Mouse (Mus musculus) lung, postnatal 0 days (tissue): ENCODE results near the gene Mx1. TPM values are rescaled to one million over a fixed set of nuclear protein-coding genes. Genes with fewer than 3 reads are reported as not detected.

Experiments used
- ATAC-seq: fragments of 200-750 bp; cut with Nextera tagmentation; 2 replicates; pipeline ENCODE4 v1.8.0; 2017; ENCODE audit warnings: moderate library complexity
- DNase-seq: peaks from one replicate; pipeline ENCODE4 v3.0.0-alpha.2; 2016; ENCODE audit warnings: low spot score
- H3K27ac ChIP-seq: fragments of 300-500 bp; sonication (generic); 2 replicates; pipeline ENCODE4 v1.5.1; 2014; ENCODE audit warnings: antibody characterized with exemption, mild to moderate bottlenecking, low read length, mixed read lengths
- H3K27me3 ChIP-seq: fragments of 300-500 bp; sonication (generic); replicated peaks from 2 replicates; pipeline ENCODE4 v1.6.1; 2014; ENCODE audit warnings: low read length, mixed read lengths; ENCODE audit not compliant: insufficient read depth
- H3K36me3 ChIP-seq: fragments of 300-500 bp; sonication (generic); 2 replicates; pipeline ENCODE4 v1.6.1; 2014; ENCODE audit warnings: low read length, mixed read lengths; ENCODE audit not compliant: insufficient read depth
- H3K4me1 ChIP-seq: fragments of 300-500 bp; sonication (generic); 2 replicates; pipeline ENCODE4 v1.6.1; 2014; ENCODE audit warnings: antibody characterized with exemption, low read depth, low read length, mixed read lengths; ENCODE audit not compliant: insufficient read depth
- H3K4me2 ChIP-seq: fragments of 300-500 bp; sonication (generic); replicated peaks from 2 replicates; pipeline ENCODE4 v1.6.1; 2014; ENCODE audit warnings: low read depth, mild to moderate bottlenecking, low read length, moderate library complexity, mixed read lengths
- H3K4me3 ChIP-seq: fragments of 300-500 bp; sonication (generic); 2 replicates; pipeline ENCODE4 v1.5.1; 2014; ENCODE audit warnings: low read depth, low read length
- H3K9ac ChIP-seq: fragments of 300-500 bp; sonication (generic); replicated peaks from 2 replicates; pipeline ENCODE4 v1.6.1; 2014; ENCODE audit warnings: low read depth, mild to moderate bottlenecking
- H3K9me3 ChIP-seq: fragments of 300-500 bp; sonication (generic); 2 replicates; pipeline ENCODE4 v1.6.1; 2016; ENCODE audit warnings: low read length, mixed read lengths
- CTCF ChIP-seq: IDR thresholded peaks from 2 replicates; pipeline ENCODE4 v1.5.1; 2016; ENCODE audit warnings: antibody characterized with exemption, mild to moderate bottlenecking
- EP300 ChIP-seq: IDR thresholded peaks from 2 replicates; pipeline ENCODE4 v1.6.1; 2016; ENCODE audit warnings: antibody characterized with exemption, mild to moderate bottlenecking, control low read depth
- WGBS: fragments of 180-500 bp; shearing (Covaris S2); extraction: QIAGEN DNeasy Blood & Tissue Kit; methylation state at CpG from one replicate; pipeline ENCODE4 v1.1.7; 2014; 5-methylcytosine and 5-hydroxymethylcytosine counted together
- polyA plus RNA-seq: library from polyadenylated mRNA; unstranded; fragments of >200 nt; fragmentation: Nextera tagmentation; extraction: Ambion mirVana; gene quantifications from 2 replicates; pipeline ENCODE4 v1.2.1, GENCODE M21; 2015

Mx1 gene
- polyA plus RNA-seq, 1 experiment from 2014 or later, result 0.18 TPM

DNA sequence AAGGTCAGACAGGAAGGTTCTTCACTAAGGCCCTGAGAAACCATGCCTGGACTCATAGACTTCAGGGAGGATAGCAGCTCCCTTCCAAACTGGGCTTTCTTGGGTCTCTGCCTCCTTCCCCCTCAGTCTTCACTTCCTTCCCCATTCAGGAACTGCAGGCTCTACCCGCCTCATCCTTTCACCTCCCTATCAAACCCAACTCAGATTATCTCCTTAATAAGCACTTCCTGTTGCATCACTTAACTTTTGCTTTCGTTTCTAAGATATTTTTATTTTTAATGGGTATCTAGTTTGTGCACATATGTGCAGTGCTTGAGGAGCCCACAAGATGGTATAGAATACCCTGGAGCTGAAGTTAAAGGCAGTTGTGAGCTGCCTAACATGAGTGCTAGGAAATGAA, 15.9 kb upstream of the Mx1 start:
- DNase-seq (no peak), ATAC-seq (no peak)
- no peaks in the 10 kb centered on the region for H3K9me3 ChIP-seq
- H3K9ac ChIP-seq, result no peak overlapping the region
- 59% methylated on average over 2 of the region's 2 CpGs for WGBS
- H3K4me1 ChIP-seq, result no peaks in the 10 kb centered on the region
- no peaks in the 10 kb centered on the region for H3K36me3 ChIP-seq
- H3K27ac ChIP-seq, result no peak overlapping the region
- H3K4me2 ChIP-seq, result no peak overlapping the region
- TF ChIP-seq CTCF (no peak), EP300 (no peak)
- H3K27me3 ChIP-seq, result no peaks in the 10 kb centered on the region
- H3K4me3 ChIP-seq, result no peak overlapping the region

DNA sequence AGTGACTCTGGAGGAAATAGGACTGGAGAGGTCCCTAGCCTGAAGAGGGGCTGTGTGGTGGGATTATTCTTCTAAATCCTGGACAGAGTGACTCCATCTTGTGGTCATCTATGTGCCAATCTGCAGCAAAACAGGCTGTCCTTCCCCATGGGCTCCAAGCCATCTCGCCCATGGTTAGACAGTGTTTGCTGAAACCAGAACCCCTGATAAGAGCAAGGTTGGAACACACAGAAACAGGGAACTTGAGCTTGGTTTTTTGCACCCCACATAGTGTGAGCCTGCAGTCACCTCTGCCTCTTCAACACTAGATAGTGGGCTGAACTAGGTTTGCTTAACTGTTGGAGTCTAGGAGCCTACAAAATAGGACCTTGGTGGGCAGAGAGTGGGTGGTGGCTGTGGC, 13.8 kb upstream of the Mx1 start:
- DNase-seq (no peak), ATAC-seq (no peak)
- no peaks in the 10 kb centered on the region for H3K9me3 ChIP-seq
- TF ChIP-seq CTCF, result no peak
- no peak for TF ChIP-seq EP300
- 50% methylated on average over 1 of the region's 1 CpGs for WGBS
- no peak overlapping the region for H3K9ac ChIP-seq
- no peaks in the 10 kb centered on the region for H3K4me1 ChIP-seq
- no peak overlapping the region for H3K4me2 ChIP-seq
- H3K4me3 ChIP-seq, result no peak overlapping the region
- H3K27ac ChIP-seq, result no peak overlapping the region
- no peaks in the 10 kb centered on the region for H3K27me3 ChIP-seq
- H3K36me3 ChIP-seq, result no peaks in the 10 kb centered on the region

DNA sequence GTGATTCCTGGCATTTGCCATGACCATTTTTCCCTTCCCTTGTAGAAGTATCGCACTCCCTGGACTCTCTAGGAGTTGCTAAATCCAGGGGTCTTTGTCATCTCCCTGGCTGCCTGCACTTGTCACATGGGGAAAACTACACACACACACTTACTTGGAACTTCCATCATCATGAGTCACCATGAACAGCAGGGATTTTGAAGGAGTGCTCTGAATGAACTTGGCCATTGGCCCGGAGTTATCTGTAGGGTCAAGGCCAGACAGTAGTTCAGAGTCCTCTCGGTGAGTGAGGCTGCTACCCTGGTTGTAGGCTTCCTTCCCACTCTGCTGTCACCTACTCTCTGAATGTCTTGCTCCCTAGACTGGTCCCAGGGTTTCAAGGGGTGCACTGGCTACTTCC, 12.9 kb upstream of the Mx1 start:
- Histone ChIP-seq H3K4me2 (no peak overlapping the region), H3K36me3 (no peaks in the 10 kb centered on the region), H3K9ac (no peak overlapping the region), H3K4me3 (no peak overlapping the region), H3K9me3 (no peaks in the 10 kb centered on the region), H3K27me3 (no peaks in the 10 kb centered on the region), H3K4me1 (no peaks in the 10 kb centered on the region), H3K27ac (no peak overlapping the region)
- TF ChIP-seq EP300 (no peak), CTCF (no peak)
- WGBS, result 66% methylated on average over 3 of the region's 3 CpGs
- DNase-seq (peak; percentile 29), ATAC-seq (peak; percentile 33)

DNA sequence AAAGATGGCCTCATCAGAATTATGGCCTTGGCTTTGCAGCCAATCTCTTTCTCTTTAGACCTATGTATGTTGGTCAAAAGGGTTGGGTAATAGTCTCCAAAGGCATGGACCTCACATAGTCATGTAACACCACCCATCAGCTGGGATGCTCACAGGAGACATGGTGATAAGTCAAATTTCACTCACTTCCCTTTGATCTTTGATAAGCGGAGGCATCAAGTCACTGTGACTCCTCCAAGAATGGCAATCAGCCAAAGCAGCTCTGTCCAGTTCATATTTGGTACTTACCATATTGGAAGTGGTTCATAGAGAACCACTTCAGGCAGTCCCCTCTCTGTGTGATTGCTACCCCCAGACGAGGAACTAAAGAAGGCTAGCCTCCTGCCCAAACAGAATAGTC, 12.0 kb upstream of the Mx1 start:
- Histone ChIP-seq H3K27ac (no peak overlapping the region), H3K4me3 (no peak overlapping the region), H3K9me3 (no peaks in the 10 kb centered on the region), H3K4me2 (no peak overlapping the region), H3K4me1 (no peaks in the 10 kb centered on the region), H3K9ac (no peak overlapping the region), H3K36me3 (no peaks in the 10 kb centered on the region), H3K27me3 (no peaks in the 10 kb centered on the region)
- no peak for ATAC-seq
- 59% methylated on average over 2 of the region's 2 CpGs for WGBS
- TF ChIP-seq CTCF (no peak), EP300 (no peak)
- no peak for DNase-seq

DNA sequence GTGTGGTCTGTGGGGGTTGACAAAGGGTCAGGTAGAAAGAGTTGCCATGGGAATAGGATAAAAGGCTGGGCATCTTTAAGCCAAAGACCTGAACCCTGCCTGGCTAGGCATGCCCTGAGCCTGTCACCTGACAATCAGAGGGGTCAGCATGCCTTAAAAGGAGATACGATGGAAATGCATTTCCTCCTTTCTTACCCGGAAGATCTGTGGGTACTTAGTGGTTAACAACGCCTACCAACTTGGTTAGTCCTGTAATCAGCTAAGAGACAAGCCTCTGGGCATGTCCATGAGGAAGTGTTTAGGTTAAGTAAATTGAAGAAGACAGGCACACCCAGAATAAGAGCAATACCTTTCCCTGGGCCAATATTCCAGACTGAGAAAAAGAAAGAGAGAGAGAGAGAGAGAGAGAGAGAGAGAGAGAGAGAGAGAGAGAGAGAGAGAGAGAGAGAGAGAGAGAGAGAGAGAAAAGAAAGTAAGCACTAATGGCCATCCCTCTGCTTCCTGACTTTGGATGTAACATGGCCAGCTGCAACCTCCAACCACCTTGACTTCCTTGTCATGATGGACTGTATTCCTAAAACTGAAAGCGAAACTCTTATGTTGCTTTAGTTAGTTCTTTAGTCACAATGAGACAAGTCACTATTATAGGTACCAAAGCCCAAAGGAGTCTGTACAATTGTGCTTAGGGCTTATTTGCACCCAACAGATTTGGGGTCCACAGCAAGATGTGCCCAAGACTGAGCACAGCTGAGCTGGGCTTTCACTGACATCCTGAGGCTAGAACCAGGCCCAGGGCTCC, 5.5 kb upstream of the Mx1 start:
- Histone ChIP-seq H3K27ac (no peak overlapping the region), H3K36me3 (no peaks in the 10 kb centered on the region), H3K9ac (no peak overlapping the region), H3K4me3 (no peak overlapping the region), H3K4me2 (no peak overlapping the region), H3K4me1 (no peaks in the 10 kb centered on the region), H3K27me3 (no peaks in the 10 kb centered on the region), H3K9me3 (no peaks in the 10 kb centered on the region)
- TF ChIP-seq EP300, result no peak
- TF ChIP-seq CTCF, result no peak
- DNase-seq (no peak), ATAC-seq (no peak)
- WGBS, result 73% methylated on average over 4 of the region's 4 CpGs

DNA sequence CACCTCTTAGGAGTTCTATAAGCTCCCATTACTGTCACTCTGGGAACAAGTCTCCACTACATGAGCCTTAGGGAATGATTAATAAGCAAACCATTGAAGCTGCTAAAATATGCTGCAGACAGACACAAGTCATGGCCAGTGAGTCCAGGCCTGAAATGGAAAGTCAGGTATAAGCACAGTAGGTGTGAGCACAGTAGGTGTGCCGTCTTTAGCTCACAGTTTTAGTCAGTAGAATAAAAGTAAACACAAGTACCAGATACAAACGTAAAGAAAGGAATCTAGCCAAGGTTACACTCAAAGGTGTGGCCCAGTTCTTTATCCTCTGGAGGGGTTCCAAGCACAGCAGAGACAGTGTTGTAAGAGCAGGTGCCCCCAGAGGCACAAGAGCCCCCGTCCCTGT, 4.8 kb upstream of the Mx1 start:
- no peak for ATAC-seq
- no peaks in the 10 kb centered on the region for H3K27me3 ChIP-seq
- WGBS, result 38% methylated on average over 3 of the region's 3 CpGs
- no peak overlapping the region for H3K27ac ChIP-seq
- H3K4me2 ChIP-seq, result no peak overlapping the region
- no peaks in the 10 kb centered on the region for H3K36me3 ChIP-seq
- no peak for TF ChIP-seq EP300
- TF ChIP-seq CTCF, result no peak
- no peaks in the 10 kb centered on the region for H3K9me3 ChIP-seq
- no peak overlapping the region for H3K4me3 ChIP-seq
- DNase-seq, result no peak
- H3K9ac ChIP-seq, result no peak overlapping the region
- no peaks in the 10 kb centered on the region for H3K4me1 ChIP-seq
